Mouse (Mus musculus): ENCODE results near the gene Olfr412.

Gene Olfr412

DNA sequence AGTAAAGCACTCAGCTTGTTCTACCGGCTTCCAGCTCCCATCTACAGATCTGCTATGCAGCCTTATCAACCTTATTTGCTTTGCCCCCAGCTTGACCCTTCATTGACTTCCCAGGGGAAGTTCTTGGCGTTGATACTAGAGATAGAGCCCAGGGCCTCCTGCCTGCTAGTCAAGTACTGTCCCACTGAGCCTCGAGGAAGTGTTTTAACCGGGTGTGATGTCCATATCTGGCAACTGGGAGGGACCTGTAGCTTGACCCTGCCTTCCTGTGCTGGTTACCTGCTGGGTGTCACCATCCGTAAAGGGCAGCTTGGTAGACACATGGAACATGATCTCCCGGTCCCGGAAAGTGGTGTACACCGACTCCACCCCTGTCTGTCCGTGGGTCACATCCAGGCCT lies 52.2 kb downstream of the Olfr412 start:
- DNase-seq: no peak

DNA sequence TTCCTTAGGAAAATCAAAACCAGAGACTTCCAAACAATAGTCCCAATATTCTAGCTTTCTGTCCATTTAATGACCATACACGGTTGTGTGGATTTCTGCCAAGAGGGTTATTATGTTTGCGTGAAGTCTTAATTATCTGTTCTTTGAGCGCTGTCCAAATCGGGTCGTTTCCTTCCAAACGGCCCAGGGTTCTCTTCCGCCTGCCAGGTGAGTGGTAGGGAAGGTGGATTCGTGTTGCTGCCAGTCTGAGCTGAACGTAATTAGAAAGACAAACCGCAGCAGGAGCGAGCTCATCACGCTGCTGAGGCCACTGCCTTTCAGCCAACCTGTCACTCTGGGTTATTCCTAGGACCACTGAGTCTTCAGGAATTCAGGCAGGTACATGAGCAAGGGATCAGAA lies 53.9 kb downstream of the Olfr412 start:
- DNase-seq: no peak
